Mouse (Mus musculus) cerebellum, postnatal 14 days (tissue): ENCODE data around the gene Syt3.

ENCODE experiments used
- DNase-seq, 2 experiments: peaks; one replicate each; pipeline ENCODE4 v3.0.0; 2021; ENCODE audit warnings: mixed read lengths in 2 of 2

The Syt3 gene

DNA sequence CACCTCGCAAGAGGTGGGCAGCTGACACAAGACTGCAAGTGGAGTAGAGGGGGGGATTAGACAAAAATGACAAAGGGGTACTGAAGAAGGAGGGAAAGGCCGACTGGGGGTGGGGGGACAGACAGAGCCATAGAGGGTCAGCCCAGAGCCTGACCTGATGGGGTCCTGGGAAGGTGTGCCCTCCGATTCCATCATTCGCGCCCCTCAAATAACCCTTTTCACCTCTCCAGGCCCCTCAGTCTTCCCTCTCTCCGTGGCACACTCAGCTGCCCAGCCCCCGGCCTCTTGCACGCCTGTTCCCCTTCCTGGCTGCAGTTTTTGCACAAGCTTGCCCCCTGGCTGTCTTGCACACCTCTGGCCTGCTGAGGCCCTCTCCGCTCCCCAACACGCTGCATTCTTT lies 26.4 kb upstream of the Syt3 start:
- no peak for DNase-seq

DNA sequence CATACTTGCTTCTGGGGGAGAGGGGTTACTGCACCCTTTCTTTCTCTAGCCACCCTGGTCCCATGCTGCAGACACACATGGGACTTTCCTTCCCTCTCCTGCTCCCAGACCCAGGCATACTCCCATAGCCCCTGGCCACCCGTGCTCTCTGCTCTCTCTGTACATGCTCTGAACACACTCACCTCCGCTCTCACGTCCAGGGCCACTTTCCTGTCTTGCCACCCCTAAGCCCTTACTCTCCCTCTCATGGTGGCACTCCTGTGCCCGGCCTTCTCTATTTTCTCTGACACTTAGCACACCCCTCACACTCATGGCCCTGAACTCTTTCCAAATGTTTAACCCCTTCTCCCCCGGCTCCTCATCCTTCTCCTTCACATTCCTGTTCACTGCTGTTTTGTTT lies 25.9 kb upstream of the Syt3 start:
- no peak for DNase-seq

DNA sequence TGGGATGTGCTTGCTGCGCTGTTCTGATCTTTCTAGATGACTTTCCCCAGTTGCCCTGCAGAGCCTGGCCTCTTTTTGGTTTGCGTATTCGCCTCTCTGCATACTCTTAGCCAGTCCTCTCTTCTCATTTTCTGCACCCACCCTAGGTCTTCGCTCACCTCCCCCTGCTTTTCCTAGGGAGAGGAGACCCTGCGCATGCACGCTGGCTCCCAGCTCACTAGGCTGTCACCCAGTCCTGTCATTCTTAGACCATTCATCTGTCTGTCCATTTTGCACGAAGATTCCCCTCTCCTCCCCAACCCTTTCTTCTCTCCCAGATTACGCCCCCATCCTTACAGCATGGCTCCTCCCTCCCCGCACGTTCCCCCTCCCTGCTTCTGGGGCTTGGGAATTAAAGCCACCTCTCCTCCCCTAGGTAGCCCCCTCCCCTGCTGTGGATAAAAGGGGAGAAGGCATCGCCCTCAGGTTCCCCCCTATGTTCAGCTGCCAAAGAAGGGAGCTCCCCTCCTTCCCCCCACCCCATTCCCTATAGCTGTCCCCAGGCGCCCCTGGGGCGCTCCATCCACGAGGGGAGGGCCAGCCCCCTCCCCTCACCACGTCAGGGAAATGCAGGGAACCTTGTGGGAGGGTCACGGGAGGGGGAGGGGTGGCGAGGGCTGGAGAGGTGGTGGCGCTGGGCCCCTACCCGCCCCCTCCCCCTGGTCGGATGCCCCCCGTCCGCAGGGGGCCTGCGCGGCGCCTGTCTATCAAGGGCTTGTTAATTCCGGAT lies 24.8 kb upstream of the Syt3 start:
- peak; percentile 62 to 77 for DNase-seq

DNA sequence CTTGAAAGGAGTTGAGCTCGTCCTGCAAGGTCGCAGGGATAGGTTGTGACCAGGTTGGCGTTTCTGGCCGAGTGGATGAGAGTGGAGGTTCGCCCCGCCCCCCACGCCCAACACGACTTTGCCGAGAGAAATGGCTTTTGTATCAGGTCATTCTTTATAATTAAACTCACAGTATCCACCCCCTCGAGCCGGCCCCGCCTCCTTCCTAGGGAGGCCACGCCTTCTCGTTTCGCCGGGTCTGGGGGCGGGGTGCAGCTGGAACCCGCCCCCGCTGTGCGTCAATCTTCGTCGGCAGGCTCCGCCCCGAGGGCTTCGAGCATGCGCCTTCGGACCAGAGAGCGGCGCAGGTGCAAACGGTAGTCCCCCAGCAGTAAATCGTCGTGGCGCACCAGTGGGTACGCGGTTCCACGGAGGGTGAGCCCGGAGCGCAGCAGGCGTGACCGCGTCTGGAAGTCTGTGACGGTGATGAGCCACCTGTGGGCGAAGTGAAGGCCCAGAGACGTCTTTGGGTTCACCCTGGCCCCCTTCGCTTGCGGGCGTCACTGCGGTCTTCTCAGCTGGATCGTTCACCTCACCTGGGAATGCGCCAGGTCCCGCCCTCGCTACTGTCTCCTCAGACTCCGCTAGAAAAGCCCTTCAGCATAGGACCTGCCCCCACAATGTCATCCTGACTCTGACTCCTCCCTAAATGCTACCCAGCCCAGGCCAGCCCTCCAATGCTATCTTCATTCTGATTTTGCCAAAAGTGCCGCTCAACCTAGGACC lies 23.8 kb upstream of the Syt3 start:
- peak; percentile 97 to 98 for DNase-seq

DNA sequence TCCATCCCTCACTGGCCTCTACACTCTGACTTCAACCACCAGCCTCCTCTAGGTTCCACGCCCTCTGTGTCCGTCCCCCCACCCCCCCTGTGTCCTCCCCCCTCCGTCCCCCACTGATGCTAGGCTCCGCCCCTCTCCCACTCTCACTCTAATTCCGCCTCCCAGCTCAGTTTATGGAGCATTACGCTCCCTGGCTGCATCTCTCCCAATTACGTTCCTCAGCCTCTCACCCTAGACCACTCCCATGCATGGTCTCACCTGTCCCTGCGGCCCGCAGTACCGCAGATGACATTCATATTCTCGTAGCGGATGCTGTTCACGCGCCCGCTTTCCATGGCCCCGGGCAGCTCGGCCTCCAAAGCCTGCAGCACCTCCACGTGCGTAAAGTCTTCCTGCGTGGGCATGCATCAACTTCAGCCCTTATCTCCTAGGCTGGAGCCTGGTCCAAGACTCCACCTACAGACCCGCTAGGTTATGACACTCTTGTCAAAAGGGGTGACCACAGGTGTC lies 23.1 kb upstream of the Syt3 start:
- DNase-seq: peak; percentile 62 to 71

DNA sequence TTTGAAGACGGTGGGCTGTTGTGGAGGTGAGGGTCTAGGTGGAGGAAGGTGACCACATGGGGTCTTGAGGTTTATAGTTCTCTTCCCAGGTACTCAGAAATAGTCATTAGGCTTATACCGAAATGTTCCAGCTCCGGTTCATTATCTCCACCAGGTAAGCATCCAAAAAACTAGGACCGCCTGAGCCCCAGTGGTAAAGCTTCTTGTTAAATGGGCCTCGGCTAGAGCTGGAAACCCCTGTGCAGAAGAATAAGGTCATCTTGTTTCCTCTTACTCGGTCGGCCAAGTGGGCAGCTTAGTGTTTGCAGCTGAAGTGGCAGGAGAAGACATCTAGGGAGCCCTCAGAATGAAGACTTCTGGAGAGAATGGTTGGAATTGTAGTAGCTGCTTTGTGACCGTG lies 11.2 kb upstream of the Syt3 start:
- DNase-seq: no peak

DNA sequence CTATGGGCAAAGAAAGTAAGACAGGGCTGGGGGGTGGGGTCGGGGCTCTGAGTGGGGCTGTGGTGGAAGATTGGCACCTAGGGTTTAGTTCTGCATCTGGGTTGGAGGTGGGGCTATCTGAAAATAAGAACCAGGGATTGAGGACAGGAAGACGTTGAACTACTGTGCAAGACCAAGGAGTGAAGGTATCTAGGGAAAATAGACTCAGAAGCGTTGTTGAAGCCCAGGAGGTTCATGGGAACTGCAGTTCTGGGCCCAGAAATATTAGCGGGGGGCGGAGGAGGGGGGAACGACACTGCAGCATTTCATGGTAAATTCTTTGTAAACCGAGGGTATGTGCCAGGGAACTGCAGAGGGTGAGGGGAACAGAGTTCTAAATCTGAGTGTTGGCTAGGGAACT lies 10.4 kb upstream of the Syt3 start:
- no peak for DNase-seq

DNA sequence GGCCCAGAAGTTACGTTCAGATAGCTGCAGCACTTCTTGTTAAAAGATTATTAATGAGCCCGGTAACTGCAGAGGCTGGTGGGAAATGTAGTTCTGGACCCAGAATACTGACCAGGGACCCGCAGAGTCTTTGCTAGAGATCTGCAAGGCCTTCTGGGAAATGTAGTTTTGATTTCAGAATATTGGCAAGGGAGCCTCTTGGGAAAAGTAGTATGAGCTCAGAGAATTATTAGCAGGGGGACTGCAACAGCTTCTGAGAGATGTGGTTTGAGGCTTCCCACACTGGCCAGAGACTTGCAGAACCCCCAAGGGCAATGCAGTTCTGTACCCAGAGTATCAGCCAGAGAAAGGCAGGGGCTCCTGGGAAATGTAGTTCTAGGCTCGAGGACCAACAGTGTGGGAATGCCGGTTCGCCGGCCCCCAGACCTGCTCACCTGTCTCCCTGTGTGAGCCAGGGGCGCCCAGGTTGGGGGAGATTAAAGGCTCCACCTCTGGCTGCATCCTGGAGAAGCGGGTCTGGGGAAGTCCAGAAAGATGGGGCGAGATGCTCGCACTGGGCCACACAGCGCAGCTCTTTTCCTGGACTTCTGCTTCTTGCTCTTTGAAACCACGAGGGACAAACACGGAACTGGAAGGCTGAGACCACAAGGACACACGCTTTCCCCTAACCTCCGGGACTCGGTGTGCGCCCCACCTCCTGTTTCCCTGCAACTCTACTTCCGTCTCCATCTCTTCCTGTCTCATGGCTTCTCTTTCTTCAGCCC lies 9.8 kb upstream of the Syt3 start:
- peak; percentile 77 to 87 for DNase-seq

DNA sequence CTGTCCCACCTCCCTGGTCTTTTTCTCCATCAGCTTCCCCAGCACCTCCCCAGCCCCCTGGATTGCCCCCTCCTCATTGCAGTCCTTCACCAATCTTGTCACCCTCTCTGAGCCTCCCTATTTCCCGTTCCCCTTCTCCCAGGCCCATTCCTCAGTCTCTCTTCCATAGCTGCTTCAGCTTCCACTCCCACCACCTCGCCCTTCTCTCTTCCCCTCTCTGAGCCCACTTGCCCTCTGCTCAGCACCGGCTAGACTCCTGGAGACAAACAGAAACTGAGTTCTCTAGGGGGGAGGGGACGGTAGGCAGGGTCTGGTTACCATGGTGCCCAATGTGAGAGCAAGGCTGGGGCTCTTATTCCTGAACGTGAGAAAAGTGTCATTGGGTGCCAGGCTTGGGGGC lies 9.1 kb upstream of the Syt3 start:
- peak in 1 of 2 experiments; percentile 28 for DNase-seq

DNA sequence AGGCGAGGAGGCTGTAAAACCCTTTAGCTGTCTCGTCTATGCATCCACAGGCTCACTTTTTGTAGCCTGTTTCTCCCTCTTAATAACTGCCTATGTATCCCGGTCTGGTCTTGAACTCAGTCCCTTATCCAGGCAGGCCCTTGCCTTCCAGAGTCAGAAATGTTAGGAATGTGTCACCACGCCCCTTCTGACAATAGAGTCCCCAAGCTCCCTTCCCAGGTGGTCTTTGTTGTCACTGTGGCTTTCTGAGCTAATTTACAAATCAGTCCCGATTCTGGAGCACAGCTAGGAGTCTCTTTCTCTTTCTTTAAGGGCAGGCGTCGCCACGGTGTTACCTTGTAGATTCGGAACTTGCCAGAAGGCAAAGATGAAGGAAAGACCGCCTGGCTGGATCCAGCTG lies 8.7 kb upstream of the Syt3 start:
- DNase-seq: peak in 1 of 2 experiments; percentile 13

DNA sequence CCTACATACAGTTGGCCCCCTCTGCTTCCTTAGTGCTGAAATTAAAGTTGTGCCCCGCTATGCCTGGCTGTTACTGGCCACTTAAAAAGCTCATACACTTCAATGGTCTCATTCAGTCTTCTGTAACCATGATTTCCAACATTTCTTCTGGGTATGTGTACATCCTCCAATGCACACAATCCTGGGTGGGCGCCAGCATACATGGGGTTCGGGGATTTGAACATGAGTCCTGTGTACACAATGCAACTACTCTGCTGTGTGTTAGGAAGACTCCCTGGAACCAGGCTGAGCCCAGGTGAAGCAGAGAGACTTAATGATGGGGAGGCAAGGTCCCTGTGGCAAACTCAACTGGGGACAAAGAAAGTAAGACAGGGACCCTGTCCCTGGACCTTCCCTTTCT lies 8.1 kb upstream of the Syt3 start:
- peak in 1 of 2 experiments; percentile 10 for DNase-seq

DNA sequence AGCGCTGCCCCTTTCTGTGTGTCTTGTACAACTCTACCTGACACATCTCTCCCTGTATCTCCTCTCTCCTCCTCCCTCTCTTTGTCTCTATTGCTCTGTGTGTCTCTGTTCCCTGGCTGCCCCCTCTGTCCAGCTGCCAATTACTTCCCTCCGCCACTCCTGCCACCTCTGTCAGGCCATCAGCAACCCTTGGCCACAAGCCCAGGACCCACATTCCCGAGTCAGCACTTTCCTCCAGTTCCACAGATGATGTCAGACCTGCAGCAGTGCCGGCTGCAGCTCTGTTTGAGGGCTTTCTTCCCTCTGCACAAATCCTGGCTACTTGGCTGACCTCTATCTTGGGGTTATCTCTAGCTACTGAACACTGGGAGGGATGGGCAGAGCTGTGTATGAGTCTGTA lies 5.6 kb upstream of the Syt3 start:
- peak; percentile 26 to 50 for DNase-seq

DNA sequence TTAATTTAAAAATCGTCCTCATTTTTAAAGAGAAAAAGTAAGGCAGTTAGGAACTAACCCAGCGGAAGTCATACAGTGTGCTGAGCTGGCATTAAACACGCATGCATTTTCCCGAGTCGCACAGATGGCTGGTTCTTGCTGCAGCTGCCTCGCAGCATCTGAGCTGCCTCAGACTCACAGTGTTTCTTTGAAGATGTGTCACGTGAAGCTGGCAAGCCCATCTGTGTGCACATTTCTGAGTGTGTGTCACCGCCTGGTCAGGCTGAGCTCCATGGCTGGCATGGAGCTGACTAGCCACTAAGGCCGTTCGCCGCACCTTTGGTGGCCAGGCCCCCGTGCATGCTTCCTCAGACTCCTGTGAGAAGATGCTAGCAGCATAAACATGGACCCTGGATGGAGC lies 1.4 kb upstream of the Syt3 start:
- DNase-seq: peak; percentile 56 to 63

DNA sequence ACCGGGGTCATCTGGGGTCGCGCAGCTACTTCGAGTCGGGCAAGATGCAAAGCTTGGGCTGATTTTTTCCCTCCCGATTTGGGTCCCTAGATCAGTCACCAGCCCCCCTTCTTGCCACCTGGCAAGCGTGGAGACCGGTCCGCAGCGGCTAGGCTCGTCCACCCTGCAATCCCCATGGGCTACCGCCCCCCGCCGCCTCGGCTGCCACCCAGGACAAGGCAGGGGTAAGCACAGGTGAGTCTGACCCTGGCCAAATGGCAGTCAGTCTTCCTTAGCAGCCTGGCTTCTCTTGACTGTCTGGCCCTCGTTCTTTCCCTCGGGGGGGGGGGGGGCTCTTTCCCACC lies 786 bp downstream of the Syt3 start:
- DNase-seq: no peak

DNA sequence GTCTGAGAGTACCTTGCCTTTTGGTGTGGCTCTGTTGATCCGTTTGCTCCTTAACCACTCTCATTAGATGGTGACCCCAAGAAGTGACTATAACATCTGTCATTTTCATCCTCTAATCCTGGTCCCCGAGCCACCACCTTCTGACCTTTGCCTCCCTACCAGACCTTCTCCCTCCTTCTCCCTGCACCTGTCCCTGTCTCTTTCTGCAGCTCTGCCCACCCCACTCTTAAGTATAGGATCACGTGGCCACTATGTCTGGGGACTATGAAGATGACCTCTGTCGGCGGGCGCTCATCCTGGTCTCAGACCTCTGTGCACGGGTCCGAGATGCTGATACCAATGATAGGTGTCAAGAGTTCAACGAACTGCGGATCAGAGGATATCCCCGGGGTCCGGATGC lies 1.8 kb downstream of the Syt3 start, which contains the start of gene 1700008O03Rik:
Gene 1700008O03Rik, minus strand, starts transcription at position 101 of the 400 bp plus-strand sequence.
- no peak for DNase-seq

DNA sequence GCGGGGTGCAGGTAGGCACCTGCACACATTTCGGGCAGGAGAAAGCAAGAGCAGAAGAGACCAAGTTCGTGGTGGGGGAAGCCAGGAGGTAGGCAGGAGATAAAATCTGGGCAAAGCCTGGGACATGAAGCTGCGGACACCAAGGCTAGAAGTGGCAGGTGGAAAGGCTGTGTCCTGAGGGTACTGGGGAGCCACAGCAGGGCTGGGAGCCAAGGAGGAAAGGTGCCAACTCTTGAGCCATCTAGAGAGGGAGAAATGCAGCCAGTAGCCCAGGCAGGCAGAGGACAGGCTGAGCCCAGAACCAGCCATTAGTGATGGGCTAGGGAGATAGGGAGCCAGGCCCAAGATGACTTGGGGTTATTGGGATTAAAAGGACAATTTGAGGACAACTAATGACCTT lies 7.9 kb downstream of the Syt3 start:
- peak; percentile 97 for DNase-seq

DNA sequence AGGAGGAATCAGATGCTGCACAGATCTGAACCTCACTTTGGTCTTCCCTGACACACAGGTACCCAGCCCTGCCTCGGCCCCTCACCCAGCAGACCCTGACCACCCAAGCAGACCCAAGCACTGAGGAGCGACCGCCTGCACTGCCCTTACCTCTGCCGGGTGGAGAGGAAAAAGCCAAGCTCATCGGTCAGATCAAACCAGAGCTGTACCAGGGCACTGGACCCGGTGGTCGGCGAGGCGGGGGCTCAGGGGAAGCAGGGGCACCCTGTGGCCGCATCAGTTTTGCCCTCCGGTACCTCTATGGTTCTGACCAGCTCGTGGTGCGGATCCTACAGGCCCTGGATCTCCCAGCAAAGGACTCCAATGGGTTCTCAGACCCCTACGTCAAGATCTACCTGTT lies 8.4 kb downstream of the Syt3 start:
- DNase-seq: peak; percentile 27 to 31

DNA sequence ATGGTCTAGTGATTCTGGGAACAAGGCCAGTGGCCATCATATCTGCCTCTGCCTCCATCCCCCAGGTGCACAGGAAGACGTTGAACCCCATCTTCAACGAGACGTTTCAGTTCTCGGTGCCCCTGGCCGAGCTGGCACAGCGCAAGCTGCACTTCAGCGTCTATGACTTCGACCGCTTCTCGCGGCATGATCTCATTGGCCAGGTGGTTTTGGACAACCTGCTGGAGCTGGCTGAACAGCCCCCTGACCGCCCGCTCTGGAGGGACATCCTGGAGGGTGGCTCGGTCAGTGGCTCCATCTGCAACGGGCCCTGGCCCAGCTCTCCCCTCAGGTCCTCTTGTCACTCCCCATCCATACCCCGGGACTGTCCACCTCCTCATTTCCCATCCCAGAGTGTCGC lies 9.4 kb downstream of the Syt3 start:
- peak; percentile 31 to 32 for DNase-seq

DNA sequence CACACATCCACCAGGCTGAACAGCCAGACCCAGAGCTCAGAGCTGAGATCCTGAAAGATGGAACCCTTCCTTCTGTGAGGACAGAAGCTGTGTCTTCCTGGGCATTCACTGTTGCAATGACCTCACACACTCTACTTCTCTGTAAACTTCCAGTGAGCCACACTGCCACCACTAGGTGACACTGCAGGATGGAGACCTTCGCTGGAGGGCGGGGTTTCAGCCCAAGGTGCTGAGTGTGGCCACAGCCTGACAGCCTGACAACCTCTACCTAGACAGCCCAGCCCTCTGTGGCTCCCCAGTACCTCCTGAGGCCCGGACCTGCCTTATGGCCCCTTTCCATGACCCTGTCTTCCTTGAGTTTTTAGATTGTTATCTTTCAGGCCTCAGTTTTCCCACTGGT lies 14.7 kb downstream of the Syt3 start:
- peak; percentile 75 to 82 for DNase-seq

DNA sequence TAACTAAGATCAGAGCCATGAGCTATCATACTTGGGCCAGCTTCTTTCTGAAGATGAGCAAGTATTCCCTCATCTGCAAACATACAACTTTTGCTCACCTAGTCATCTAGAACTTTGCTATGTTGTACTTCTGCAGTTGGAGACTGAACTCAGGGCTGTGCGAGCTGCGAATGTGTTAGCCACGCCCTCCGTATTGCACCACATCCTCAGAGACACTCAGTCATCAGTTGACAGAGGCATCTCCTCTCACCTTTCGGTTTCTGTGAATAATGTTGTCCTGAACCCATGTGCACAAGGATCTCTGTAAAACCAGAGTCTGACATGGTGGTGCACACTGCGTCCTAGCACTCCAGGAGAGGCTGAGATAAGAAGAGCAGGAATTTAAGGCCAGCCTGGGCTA lies 17.8 kb downstream of the Syt3 start:
- no peak for DNase-seq

DNA sequence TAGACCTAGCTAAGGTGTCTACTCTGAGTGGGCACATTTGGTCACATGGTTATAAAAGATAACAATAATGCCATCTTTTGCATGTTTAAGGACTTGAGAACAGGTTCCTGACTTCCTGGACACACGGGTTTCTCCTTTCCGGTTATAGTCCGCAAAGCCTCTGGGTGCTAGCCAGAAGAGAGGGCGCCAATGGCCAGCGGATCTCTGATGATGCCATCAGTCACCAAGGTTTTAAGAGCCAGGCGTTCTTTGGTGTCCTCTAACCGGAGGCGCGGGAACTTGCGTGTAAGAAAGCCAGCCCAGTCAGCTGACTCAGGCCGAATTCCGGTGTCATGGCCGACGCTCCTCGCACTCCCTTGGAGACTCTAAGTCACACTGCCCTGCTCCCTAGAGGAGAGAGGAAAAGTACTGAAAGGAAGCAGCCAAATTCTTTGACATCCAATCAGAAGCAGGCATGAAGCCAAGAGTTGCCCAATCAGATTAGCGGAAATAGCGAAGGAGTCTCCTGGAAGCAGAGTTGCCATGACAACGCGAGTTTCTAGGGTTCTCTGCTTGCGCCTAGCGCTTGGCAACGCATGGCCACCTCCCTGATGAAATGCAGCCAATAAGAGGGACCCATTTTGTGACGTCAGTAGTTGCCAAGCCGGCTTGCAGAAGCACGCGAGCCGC lies 21.6 kb downstream of the Syt3 start:
- peak; percentile 97 for DNase-seq

DNA sequence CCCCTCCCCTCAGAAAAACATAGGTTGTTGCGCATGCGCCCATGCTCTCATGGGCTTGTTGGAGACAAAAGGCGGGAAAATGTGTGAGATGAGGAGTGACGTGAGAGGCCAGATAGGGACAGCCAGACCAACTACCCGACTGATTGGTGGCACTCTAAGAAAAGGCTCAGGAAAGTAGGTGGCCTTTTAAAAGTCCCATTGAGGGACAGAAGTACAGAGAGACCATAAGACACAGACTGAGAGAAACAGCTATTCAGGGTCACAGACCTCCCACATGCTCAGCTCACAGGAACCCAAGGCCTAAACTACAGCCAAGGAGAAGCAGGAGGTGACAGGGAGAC lies 22.1 kb downstream of the Syt3 start:
- DNase-seq: no peak

DNA sequence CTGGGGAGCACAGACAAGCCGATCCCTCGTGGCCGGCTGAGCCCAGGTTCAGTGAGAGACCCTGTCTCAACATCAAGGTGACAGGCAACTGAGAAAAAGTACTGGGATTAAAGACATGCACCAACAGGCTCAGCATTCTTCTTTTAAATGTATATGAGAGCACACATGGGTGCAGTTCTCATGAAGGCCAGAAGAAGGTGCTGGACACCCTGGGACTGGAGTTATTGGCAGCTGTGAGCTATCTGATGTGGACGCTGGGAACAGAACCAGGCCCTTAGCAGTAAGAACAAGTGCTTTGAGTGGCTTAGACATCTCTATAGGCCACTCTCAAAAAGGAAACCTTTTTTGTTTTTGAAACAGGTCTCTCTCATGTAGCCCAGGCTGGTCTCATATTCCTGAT lies 27.2 kb downstream of the Syt3 start:
- no peak for DNase-seq
